Mouse (Mus musculus) gastrocnemius, adult 18-20 months (tissue): ENCODE measurements around the gene Narf. TPM values are rescaled to one million over a fixed set of nuclear protein-coding genes. Genes with fewer than 3 reads are reported as not detected.

ENCODE experiments used
- DNase-seq: peaks from one replicate; pipeline ENCODE4 v3.0.0; 2021; ENCODE audit warnings: low spot score
- total RNA-seq, 2 experiments: library from RNA; stranded (reverse); gene quantifications; 2 replicates each; pipeline ENCODE4 v1.2.3; 2021

Gene Narf
- total RNA-seq, 2 experiments from 2014 or later: 75.8 to 117 TPM

DNA sequence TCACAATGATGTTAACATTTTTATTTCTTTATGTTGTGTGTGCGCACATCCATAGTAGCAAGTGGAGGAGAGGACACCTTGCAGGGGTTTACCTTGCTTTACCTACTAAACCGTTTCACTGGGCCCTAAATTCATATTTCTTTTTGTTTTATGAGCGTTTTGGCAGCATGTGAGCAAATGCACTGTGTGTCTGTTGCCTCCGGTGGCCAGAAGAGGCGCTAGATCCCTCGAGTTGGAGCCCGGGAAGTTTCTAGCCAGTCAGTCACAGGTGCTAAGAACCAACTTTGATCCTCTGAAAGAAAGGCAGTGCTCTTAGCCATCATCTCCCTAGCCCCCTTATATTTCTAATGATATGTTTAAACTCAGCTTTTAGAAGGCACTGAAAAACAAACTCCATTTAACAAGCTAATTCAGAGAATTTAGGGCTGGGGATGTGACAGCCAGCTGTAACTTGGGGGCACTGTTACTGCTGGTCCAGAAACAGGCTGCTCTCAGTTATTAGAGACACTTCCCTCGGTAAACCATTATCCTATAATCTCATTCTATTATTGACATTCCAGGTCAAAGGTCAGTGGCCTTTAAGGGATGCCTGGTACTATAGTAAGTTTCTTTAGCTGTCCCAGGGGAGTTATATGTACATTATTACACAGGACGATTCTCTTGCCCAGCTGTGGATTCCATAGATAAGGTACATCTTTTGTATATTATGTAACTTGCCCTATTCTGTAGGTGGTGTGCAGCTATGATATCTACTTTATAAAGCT, 1.4 kb upstream of the Narf start:
- no peak for DNase-seq

DNA sequence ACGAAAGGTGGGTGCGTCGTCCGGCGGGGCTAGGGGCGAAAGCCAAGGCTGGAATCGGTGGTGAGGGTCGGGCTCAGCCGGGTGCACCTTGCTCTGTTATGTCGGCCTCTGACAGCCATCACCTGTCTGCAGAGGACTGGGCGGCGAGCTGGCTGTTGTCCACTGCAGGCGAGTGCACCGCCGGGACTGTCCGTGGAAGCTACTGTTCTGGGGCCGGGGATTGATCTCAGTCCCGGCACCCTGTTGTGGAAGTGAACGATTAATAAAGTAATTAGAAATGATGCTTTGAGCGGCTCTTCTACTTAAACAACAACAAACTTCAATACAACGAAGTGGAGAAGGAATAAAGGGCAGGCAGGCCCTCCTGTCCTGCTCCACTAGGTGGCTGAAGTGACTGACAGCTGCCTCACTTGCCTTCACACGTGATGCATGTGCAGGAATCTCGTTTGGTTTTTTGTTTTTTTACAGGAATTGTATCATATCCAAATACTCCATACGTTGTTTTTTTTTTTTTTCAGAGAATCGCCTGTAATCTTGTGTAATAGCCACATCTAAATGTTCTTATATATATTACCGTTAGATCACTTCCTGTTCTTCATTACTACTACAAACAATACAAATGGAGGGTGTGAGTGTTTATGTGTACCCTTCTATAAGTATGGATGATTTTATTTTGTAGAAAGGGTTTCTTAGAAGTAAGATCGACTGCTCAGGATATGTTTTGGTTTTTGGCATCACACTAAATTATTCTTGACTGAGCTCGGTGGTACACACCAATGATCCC, 484 bp downstream of the Narf start:
- DNase-seq: peak; percentile 51

DNA sequence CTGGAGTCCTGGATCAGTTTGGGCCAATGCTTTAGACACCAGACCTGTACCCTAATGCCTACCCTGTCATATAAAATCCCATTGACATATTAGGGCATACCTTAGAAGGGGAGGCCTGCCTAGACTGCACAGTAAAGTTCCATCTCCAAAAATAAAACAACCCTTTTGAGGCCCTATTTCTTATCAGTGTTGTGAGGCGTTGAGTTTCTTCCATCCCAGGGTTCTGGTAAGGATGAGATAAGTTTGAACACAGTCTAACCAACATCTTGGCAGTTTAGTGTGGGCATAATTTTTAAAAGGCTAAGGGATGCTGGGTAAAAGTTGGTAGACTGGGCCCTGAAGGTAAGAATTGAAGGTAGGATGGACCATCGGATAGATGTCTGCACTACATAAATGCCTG, 2.6 kb downstream of the Narf start:
- DNase-seq: no peak

DNA sequence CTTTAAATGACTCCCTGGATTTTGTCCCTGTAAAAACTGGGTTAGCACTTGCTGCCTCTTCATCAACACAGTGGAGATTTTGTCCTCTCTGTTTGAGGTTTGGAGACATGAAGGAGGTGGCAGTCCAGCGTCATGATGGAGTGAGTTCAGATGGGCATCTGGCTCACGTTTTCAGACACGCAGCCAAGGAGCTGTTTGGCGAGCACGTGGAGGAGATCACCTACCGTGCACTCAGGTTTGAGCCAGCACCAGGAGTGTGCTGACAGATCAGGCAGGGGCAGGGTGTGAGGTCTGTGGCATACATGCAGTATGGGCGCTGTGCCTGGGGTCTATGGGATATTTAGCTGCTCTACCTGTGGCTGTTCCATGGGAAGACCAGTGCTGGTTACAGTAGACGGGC, 13.1 kb downstream of the Narf start:
- no peak for DNase-seq

DNA sequence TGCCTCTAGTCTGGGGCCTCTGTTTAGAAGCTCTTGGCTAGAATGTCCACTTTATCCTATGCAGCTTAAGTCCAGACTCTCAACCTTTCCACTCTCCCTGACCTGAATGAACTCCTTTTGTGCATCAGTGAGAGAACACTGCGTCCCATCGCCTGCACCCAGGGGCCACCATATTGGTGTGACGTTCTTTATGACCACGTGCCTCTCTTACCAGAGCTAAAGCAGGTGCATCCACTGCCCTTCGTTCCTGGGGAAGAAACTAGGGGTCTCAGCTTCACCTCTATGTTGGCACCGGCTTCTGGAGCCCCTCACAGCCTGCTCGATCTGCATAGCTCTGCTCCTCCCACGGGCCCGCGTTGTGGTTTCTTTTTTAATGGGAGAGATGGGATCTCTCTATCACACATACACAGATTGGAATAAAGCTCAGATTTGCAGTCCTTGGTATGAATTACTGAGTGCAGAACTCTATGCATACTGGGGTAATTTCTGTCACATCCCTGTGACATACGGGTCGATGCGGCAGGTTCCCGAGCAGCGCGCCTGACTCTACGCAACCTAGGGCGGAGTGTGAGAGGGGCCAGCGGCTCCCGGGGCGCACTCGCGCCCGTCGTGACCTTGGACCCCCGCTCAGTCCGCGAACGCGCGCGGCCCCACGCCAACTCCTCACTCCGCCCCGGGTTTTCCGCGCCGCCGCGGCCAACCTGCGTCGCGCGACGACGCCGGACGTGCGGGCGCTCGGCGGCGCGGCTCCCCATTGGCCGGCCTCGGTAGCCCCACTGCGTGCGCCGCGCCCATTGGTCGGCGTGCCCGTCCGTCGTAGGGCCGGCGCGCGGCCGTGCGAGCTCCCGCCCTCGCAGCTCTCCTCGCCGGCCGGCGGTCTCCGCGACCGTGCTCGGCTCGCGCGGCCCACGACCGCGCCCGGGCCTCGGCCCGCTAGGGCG, 22.4 kb downstream of the Narf start, which contains the start of gene Foxk2:
TSS of gene Foxk2 (plus strand) at position 831 of the 941 bp plus-strand sequence.
- DNase-seq: peak; percentile 89

DNA sequence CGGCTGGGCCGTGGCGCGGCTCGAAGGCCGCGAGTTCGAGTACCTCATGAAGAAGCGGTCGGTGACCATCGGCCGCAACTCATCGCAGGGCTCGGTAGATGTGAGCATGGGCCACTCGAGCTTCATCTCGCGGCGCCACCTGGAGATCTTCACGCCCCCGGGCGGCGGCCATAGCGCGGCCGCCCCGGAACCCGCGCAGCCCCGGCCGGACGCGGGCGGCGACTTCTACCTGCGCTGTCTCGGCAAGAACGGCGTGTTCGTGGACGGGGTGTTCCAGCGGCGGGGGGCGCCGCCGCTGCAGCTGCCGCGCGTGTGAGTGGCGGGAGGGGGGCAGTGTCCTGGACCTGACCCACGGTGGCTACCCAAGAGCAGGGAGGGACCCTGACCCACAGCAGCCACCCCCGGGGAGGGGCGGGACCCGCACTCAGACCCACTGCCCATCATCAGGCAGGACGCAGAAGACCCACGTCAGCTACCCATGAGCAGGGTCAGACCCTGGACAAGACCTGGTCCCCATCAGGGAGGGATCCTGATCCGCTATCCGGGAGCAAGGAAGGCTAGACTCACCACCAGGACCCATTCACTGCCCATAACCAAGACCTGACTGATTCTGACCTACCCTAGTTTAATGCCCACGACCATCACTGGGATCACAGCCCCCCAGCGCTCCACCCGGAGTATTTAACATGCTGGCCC, 23.3 kb downstream of the Narf start:
- peak; percentile 16 for DNase-seq

DNA sequence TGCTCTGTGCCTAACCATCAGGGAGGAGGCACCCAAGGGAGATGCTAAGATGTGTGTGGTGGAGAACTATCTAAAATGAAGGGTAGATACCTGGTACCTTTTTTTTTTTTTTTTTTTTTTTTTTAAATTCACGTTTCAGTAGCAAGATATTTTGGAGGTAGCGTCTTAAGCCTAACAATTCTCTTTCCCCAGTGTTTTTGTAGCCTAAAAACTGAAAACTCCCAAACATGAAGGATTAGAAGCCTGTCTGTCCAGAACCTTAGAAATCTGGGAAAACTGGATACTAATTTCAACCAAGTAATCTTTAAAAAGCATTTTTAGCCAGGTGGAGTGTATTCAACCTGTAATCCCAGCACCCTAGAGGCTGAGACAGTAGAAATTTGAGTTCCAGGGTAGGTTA, 24.0 kb downstream of the Narf start:
- DNase-seq: no peak

DNA sequence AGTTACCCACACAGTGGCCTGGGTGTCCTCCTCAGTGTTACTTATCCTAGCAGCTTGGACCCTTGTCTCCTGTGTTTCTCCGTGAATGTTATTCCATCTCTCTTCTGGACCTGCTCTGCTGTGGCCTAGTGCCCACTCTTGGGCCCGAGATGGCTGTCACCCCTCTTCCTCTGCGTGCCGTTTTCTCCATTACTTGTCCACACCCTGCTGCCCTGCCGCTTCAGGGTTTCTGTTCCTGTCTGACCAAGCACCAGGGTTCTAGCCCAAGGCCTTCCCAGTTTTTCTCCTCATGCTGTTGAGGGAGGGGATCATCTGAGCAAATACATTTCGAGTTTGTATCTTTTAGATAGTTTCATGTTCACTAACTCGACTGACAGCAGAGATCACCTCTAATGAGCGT, 40.5 kb downstream of the Narf start:
- DNase-seq: no peak

DNA sequence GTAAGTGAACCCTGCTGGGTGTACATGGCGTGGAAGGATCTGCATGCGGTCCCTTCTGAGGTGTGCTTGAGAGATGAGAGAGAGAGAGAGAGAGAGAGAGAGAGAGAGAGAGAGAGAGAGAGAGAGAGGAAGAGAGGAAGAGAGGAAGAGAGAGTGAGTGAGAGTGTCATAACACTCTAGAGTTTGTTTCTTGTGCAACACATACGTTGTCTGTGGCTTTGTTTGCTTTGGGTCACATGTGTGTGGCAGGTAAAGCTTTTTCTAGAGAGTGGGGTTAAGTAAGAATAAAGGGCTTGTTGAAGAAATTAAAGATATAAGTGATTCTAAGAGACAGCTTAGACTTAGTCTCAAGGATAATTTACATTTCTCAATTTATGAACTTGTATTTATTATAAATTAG, 41.0 kb downstream of the Narf start:
- no peak for DNase-seq

DNA sequence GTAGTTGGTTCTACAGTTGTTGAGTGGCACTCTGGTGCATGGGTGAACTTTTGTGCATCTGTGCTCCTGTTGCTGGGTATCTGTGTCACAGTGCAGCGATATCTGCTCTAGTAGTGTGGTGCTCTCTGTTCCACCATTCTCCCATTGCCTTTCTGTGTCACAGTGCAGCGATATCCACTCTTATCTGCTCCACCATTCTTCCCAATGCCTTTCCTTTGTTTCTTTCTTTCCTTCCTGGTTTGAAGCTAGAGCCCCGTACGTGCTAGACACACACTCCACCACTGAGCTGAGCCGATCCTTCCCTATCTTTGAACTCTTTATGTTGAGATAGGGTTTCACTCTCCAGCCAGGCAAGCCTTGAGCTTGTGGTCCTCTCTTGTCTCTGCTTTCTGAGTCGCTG, 45.9 kb downstream of the Narf start:
- DNase-seq: no peak

DNA sequence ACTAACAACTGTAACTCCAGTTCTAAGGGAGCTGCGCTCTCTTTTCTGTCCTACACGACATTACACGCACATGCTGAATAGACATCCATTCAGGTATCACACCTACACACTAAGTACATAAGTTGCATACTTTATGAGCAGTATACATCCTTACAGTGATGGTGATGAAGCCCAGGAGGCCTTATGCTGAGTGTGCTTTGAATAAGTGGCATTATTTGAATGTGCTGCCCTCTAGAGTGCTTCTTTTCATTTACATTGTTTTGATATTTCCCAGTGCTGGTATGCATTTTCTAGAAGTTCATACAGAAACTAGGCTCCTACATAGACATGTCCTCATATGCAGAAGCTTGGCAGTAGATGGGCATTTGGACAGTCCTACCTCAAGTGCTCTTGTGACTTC, 52.8 kb downstream of the Narf start:
- no peak for DNase-seq

DNA sequence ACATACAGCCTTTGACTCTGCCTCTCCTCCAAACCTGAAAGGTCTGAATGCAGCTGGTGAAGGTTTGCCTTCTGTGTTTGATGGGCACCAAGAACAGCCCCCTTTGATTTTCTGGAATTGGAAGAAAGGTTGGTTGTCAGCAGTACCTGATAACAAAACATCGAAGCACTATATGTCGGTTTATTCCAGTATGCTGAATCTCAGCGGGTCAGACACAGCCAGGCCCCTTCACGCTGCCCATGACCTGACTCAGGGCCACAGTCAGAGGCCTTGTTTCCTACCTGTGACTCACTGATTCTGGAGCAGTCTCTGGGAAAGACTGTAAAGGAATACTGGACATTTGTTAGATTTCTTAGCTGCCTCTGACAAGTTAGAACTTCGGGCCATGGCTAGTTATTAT, 57.7 kb downstream of the Narf start:
- DNase-seq: no peak

DNA sequence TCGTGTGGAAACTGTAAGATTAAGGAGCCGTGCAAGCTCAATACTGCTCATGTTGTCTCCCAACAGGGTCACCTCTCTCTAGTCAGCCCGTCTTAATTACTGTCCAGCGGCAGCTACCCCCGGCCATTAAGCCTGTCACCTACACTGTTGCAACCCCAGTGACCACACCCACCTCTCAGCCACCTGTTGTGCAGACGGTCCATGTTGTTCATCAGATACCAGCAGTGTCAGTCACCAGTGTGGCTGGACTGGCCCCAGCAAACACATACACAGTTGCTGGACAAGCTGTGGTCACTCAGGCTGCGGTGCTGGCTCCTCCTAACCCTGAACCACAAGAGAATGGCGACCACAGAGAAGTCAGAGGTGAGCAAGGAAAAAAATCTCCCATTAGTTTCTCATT, 61.4 kb downstream of the Narf start:
- no peak for DNase-seq

DNA sequence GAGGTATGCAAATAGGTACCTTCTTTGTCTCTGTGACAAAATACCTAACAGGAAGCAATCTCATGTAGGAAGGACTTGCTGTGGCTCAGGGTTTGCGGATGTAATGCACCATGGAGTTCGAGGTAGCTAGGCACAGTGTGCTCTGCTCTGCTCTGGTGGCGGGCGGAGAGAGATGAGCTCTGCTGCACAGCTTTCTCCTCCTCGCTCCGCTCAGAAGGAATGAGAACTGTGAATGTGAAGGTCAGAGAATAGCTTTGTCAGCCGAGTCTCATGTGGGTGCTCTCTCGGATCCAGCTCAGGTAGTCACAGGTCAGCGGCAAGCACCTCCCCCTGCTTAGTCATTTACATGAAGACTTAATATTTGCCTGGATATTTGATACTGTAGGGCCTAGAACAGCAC, 63.2 kb downstream of the Narf start:
- no peak for DNase-seq

DNA sequence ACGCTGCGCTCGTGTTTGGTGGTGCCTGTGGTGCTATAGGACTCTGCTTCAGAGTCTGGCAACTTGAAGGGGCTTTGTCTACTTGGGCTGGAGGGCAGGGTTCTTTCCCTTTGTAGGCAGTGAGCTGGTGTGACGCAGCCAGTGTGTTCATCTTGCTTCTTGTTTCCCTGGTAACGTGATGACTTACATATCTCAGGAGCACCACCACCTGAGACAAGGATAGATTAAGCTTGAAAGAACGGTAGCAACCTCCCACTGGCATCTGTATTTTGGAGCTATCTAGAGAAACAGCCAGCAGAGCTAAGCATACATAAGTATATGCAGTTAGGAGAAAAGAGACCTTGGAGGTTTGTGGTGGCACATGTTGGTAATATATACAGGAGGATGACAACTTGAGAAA, 68.3 kb downstream of the Narf start:
- no peak for DNase-seq

Other genes with a start within 250 kb of the Narf start
- 10 to 100 TPM; 48.7 to 57.4 TPM for gene Csnk1d, start 245.9 kb upstream of the Narf start, total RNA-seq
- gene Cd7, start 197.8 kb upstream of the Narf start, total RNA-seq: not detected
- not detected for gene Sectm1b, start 173.7 kb upstream of the Narf start, total RNA-seq
- gene Sectm1a, start 156.0 kb upstream of the Narf start, total RNA-seq: under 1 TPM in 1 of 2 experiments, not detected in 1; 0.17 TPM
- not detected for gene Tex19.2, start 118.6 kb upstream of the Narf start, total RNA-seq
- gene Tex19.1, start 91.1 kb upstream of the Narf start, total RNA-seq: not detected
- gene Uts2r, start 77.0 kb upstream of the Narf start, total RNA-seq: 1 to 10 TPM in 1 of 2 experiments, under 1 TPM in 1; 0.62 to 1.0 TPM
- gene Hexdc, start 32.8 kb upstream of the Narf start, total RNA-seq: 1 to 10 TPM; 5.7 to 7.1 TPM
- gene Ogfod3, start 32.5 kb upstream of the Narf start, total RNA-seq: 10 to 100 TPM; 12.3 TPM
- gene Cybc1, start 7.9 kb upstream of the Narf start, total RNA-seq: 1 to 10 TPM; 2.6 to 2.9 TPM
- 10 to 100 TPM; 26.5 to 30.9 TPM for gene Foxk2, start 22.7 kb downstream of the Narf start, total RNA-seq
- gene Wdr45b, start 117.2 kb downstream of the Narf start, total RNA-seq: 10 to 100 TPM; 16.0 to 19.1 TPM
- gene Rab40b, start 151.0 kb downstream of the Narf start, total RNA-seq: 10 to 100 TPM; 14.6 to 17.9 TPM
- 1 to 10 TPM; 3.5 to 3.8 TPM for gene Fn3krp, start 184.1 kb downstream of the Narf start, total RNA-seq
- 10 to 100 TPM; 18.3 to 24.5 TPM for gene Fn3k, start 197.7 kb downstream of the Narf start, total RNA-seq
- gene Tbcd, start 214.7 kb downstream of the Narf start, total RNA-seq: 10 to 100 TPM; 14.7 to 15.6 TPM